Mouse (Mus musculus) cerebellum, postnatal 14 days (tissue): ENCODE data around the gene Tmprss13.

Experiments used
- DNase-seq, 2 experiments: peaks; one replicate each; pipeline ENCODE4 v3.0.0; 2021; ENCODE audit warnings: mixed read lengths in 2 of 2

Tmprss13 gene

DNA sequence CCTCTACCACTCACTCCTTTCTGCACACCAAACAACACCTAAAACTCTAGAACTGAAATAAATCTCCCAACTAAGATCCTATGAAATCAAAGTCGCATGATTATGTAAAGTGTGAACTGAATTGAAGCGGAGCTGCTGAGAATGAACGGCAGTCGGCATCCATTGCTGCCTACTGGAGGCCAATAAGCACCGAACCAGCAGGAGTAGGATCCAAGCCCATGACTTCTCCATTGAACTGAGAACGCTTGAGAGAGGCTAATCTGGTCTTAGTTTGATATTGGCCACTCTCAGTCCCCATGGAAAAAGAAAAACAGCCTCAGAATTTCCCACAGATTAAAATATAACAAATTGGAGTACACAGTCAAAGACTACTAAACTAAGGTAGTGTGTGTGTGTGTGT lies 65.0 kb downstream of the Tmprss13 start:
- DNase-seq: peak; percentile 52 to 65

GRCm38 (mm10) chr9:45386698-45387097 lies 67.8 kb downstream of the Tmprss13 start:
- DNase-seq: no peak

- peak; percentile 96 for DNase-seq
Measured at GRCm38 (mm10) chr9:45388385-45388994, 69.6 kb downstream of the Tmprss13 start.

GRCm38 (mm10) chr9:45389596-45389995 lies 70.7 kb downstream of the Tmprss13 start:
- DNase-seq: no peak

DNA sequence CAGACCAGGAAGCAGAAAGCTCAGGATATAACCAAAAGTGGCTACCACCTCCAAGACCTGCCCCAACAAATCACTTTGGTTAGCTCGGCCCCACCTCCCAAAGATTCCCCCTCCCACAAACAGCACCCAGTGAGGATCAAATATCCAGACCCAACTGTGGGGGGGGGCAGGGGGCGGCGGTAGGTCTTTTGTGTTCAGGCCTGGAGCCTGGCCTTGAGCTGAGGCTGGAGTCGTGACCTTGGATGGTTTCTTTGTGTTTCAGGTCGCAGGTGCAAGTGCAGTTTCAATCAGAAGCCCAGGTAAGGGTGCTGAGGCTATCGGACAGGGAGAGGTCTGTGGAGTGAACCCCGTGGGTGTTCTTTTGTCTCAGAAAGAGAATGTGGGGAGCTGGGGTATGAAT lies 72.4 kb downstream of the Tmprss13 start:
- DNase-seq: no peak

DNA sequence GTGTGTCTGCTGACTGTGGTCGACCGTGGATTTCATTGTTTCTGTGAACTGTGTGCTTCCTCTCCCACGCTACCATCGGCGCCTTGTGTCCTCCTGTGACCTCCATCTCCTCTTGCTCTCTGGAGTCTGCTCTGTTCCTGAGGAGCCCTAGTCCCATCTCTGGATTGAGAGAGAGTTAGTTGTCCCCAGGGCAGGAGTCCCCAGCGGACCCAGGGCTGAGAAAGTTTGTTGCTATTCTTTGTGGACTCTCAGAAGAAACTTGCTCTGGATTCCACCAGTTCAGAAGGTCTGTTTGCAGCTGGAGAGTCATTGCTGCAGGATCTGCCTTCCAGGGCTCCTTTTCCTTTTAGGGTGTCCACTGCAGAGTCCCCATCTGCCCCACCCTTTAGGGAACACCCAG lies 76.3 kb downstream of the Tmprss13 start:
- DNase-seq: no peak

GRCm38 (mm10) chr9:45395796-45396195 lies 76.9 kb downstream of the Tmprss13 start:
- no peak for DNase-seq
